Mouse (Mus musculus) layer of hippocampus, adult 8-10 months (tissue): ENCODE results near the gene Slc16a11. TPM values are rescaled to one million over a fixed set of nuclear protein-coding genes. Genes with fewer than 3 reads are reported as not detected.

Source experiments
- DNase-seq, 2 experiments: peaks; one replicate each; pipeline ENCODE4 v3.0.0; 2022; ENCODE audit warnings: low spot score in 2 of 2
- total RNA-seq, 4 experiments: library from RNA; stranded (reverse); gene quantifications; 2 replicates each; pipeline ENCODE4 v1.2.4; 2022

Gene Slc16a11
- total RNA-seq, 4 experiments from 2014 or later: 35.6 to 44.8 (median 42.1) TPM

DNA sequence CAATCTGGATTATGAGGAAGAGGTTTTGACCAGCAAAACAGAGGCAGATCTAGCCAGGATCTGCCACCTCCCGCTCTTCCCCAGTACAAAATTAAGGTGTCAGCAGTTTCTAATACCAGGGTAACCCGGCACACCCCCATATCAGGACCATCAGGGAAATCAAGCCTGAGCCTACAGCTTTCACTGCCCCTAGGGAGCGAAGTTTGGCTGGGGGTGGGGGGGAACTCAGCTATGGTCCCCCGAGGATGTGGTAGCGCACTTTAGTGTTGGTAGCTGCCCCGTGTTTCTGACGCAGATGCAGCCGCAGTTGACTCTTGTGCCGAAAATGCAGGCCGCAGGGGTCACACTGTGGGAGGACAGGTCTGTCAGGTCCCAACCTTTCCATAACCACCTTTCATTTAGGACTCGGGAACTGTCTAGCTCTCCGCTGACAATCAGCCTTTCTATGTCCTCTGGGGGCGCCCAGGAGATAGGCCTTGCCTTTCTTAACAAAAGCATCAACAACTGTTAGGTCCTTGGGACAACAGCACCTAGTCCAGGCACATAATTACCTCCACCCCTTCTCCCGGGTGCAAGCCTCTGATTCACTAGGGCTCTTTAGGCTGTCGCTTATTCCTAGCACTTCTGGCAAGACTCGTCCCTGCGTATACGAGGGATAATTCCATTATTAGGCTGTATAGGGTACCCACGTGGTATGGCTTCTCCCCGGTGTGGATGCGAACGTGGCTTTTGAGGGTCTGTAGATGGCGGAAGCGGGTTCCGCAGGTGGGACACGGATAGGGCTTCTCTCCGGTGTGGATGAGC lies 13.4 kb downstream of the Slc16a11 start:
- DNase-seq: no peak

DNA sequence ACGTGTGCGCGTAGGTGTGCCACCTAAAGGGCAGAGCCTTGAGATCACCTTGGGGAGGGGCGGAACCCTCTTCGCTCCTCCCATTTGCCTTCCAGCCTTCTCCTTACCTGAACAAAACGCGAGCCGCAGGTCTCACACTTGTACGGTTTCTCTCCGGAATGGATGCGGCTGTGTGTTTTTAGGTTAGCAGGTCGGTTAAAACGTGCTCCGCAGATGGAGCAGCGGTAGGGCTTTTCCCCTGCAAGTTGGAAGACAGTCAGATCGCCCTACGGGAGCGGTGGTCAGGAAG lies 14.0 kb downstream of the Slc16a11 start:
- DNase-seq: no peak

DNA sequence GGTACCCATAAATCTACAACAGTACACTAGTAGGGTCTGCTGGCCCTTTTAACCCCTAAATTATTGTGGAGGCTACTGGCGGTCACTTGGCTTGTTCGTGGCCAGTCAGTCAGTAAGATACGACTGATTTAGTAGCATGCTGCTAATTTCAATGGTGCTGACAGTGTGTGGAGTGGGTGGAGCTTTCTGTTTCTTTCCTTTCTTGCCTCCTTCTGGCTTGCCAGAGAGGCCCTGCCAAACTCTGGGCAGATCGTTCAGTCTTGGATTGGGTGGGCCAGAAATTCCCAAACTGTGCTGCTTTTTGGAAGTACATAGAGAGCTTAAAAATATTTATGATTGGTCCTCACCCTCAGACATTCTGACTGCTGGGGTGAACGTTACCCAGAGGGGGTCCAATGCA lies 14.6 kb downstream of the Slc16a11 start:
- peak in 1 of 2 experiments; percentile 24 for DNase-seq

DNA sequence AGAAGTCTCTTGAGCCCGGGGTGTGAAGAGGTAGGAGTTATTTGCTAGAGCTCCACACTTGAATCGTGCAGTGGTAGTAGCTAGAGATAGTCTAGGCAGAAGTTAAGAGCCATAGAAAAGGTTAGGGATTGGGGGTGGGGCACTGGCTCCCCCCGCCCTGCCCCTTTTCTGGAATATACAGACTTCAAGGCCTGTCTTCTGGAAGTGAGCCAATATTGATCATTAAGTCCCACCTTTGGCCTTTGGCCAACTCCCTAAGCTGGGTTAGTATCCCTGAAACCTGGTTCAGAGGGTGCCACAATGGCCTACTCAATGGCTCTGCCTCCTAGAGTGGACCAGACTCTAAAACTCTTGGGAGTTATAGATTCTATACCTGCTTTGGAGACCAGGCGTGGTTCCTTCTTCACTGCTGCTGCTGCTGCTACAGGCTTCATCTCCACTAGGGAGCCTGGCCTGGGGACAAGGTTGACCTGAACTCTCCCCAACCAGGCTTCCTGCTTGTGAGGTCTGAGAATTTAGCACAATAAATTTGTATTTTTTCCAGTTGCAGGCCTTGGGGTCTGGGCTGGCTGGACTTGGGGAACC lies 15.2 kb downstream of the Slc16a11 start:
- DNase-seq: no peak

DNA sequence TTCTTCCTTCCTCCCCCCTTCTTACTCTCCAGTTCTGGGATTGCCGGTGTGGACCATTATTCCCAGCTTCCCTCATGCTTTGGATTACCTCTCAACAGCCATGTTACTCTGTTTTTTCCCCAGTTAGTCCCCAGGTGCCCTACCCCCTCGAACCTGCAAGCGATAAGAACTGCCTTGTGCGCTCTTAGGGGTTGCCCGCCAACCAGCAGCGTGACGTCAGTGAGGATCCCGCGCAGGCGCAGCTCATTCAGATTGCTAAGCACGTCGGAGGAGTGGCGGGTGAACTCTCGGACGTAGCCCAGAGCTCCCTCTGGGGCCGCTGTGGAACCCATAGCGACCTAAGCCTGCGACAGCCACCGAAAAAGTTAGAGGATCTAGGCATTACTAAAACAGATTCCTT lies 16.3 kb downstream of the Slc16a11 start:
- peak in 1 of 2 experiments; percentile 60 for DNase-seq

DNA sequence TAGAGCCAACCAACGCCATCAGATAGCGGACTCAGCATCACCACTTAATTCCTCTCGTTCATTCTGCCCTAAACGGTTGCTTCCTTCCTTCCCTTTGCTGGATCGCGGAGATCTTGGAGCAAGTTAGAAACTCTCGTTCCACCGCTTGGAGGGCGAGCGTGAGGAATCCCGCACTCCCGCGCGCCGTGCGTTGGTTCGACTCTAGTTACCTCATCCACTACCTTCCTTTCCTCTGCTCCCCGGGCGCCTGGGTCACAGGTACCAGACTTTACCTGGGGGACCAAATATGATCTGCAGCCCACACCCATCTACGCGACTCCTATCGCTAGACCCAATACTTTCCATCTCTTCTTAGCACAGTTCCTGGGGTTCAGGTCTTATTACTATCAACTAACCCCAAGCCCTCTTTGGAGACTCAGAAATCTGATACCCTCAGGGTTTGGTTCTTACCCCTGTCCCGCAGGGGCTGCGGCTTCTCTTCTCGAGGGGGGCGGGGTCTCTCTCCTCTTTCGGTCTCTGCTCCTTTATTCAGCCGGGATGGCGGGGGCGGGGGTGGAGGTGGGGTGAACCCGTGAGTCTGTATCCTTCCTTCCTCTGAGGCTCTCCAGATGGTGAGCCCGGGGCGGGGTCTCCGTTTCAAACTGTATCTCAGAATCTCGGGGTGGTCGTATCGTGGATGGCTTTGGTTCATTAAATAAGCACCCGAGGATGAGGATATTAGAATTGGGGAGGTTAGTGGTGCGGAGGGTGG lies 16.9 kb downstream of the Slc16a11 start, which contains the start of gene Bcl6b:
TSS of gene Bcl6b (minus strand) at position 539 of the 751 bp plus-strand sequence.
- DNase-seq: no peak

DNA sequence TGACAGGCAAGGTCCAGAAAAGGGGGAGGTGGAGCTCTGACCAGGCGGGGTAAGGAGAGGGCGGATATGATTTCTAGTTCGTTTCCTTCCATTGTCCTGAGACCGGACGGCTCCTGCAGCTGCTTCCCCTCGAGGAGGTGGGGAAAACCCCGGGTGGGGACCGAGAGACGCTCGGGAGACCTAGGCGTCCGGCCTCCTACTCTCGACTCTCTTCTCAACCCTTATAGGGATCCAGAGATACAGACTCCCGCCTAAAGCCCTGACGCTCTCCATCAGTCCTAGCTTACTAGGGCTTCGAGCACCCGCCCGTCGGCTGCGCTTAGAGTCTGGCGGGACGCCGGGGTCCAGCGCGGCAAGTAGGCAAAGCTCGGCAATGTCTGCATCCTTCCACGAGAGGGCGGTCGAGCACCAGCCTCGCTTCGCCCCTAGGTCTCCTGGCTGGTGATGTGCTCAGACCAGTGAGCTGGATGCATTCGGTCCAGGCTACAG lies 17.7 kb downstream of the Slc16a11 start:
- DNase-seq: peak in 1 of 2 experiments; percentile 74

DNA sequence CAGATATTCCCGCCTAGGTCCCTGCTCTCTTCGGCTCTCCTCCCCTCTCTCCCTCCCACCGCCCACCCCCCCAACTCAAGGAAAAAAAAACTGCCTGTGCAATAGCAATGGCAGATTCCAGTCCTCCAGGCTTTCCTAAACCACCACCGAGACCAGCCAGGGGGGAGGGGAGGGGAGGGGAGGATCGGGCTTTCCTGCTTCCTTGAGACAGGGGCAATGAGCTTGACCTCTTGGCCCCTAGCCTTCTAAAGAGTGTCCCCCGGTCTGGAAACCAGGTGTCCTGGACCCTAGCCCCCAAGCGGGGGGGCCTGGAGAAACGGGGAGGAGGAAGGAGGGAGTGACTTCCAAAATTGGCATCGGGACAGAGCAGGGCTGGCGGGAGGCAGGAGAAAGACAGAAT lies 20.0 kb downstream of the Slc16a11 start:
- no peak for DNase-seq

DNA sequence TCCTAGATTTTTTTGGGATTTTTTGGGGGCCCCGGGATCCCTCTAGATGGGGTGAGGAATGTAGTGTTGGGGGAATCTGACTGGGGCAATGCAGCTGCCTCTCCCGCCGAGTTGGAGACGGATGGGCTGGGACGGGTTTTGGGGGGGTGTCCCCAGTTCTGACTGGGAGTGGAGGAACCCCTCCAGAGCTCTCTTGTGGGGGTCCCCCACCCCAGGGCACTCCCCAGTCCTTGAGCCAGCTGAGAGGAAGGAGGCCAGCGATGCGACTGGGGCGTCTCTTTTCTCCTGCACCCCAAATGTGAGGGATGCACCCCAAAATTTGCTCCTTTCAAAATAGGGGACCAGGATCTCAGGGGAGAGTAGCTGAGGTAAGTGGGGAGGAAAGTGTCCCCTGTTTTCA lies 20.5 kb downstream of the Slc16a11 start:
- DNase-seq: no peak

DNA sequence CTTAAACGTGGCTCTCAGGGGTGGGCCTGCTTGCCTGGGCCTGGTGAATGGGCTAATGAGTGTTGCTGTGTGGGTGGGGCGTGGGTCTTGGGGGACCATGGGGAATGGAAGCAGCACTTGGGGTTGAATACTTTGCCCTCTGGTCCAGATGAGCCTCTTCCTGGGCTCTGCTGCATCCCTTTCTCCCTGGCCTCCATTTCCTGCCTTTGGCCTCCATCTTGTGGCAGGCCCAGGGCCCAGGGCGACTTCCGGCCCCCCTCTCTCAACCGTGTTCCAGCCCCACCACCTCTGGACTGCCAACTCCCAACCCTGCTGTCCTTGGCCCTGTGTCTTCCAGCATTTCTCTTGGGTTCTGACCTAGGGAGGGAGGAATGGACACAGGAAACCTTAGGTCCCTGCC lies 21.5 kb downstream of the Slc16a11 start:
- no peak for DNase-seq

DNA sequence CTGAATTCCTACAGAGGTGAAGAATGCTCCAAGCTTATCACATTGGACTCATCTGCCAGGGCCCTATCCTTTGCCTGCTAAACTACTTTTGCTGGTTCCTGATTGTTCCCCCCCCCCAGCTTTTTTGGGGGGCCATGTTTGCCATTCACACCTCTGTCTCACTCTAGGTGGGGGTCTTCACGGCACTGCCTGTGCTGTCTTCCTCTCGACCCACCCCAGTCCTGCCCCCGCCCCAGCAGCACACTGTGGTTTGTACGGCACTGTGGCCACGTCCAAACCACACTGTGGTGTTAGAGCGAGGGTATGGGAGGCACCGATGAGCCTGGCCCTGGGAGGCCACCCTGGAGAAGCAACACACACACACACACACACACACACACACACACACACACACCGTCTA lies 21.9 kb downstream of the Slc16a11 start:
- DNase-seq: no peak

DNA sequence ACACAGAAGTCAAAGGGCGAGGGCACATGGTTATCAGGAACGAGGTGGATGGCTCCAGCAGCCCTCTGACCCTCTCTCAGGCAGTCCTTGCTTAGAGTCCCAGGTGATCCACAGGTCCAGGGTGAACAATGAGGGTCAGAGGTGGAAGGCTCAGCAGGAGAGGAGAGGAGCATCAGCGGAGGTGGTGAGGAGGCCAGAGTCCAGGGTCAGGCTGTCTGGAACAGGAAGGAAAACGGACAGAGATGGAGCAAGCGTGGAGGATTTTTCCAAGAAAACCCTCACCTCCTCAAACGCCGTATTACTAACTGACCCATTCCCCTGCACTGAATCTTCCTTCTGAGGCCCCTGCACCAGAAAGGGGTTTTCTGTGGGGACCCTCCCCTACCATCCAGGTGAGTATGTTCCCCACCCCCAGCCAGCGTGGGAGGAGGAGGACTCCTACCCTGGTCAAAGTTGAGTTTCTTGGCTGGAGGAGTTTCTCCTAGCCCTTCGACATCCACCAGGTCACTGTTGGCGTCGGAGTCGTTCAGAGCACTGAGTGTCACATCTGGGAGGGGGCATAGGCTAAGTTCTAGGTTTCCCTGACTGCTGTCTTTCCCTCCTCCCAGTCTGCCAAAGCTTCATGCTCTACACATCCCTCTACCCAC lies 22.8 kb downstream of the Slc16a11 start:
- DNase-seq: peak in 1 of 2 experiments; percentile 13

DNA sequence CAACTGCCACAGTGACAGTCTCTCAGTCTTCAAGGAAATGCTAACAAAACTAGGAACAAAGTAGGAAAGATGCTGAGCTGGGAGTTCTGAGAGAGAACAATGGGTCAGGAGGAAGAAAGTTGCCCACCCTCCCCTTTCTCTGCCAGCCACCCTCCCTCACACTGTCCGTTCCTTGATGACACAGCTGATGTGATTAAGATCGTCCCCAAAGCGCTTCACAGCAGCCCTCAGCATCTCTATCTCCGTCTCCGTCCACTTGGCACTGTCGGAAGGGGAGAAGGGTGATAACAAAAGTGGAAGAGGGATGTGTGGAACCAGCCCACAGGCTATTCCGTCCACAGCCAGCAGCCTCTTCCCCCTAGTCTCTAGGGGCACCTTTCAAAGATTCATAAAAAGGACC lies 24.2 kb downstream of the Slc16a11 start:
- peak in 1 of 2 experiments; percentile 8 for DNase-seq

DNA sequence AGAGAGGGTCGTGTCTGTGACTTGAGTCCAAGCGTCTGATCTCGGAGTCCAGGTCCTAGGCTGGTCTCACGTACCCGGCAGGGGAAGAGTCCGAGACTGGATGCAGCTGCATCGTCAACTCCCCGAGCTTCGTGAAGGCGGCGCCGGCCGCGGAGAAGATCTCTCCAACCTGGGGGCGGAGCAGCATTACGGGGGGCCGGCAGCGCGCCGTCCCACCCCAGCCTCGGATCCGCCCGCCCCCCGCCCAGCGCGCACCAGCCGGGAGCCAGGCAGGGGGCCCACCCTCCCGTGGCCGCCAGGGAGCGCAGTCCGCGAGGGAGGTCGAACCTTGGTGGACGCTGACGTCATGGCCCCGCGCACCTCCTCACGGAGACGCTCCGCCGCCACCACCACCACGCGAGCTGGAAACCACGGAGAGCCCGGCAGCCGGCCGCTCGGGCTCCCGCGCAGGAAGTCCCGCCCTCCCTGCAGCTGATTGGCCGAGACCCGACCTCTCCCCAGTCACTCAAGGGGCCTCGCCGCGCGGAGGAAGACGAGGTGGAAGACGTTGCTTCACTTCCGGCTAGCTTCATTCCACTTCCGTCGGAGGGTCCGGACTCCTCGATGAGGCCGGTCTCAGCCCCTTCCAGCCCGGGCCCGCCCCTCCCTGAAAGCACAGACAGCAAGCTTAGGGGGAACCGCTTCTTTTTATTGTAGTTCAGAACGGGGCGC lies 25.1 kb downstream of the Slc16a11 start, which contains the start of gene 0610010K14Rik:
TSS of gene 0610010K14Rik (minus strand) at position 458 of the 711 bp plus-strand sequence.
- DNase-seq: peak; percentile 96 to 97

DNA sequence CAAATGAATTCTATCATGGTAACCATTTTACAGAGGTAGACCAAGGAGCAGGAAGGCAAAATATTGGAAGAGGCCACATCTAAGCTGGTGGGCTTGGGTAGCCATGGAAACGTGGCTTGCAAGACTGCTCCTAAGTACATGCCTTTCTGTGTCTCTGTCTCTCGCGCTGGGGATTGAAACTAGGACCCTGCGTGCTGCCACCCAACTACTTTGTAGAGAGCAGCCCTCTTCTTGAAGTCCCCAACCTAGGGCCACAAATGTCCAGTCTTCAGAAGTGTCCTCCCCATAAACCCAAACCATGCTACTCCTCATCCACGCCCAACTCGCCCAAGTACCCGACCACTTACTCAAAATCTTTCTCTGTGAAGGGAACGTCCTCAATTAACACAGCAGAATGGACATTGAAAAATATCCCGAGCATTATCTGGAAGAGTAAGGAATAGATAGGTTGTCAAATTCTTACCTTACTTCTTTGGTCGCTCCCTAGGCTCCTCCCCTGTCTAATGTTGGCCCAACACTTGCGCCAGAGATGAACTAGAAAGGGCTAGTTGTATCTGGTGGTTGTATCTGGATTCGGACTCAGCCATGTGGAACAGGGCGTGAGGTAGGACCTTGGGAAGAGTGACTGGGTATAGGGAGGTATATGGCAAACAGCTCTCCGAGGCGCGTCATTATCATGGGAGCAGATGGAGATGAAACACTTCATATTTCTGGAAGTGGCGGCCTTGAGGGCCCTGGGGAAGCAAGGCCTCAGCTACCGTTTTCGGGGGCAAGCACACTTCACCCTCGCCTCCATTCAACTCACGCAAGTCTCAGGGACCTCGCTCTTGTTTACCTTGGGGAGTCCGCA lies 26.3 kb downstream of the Slc16a11 start:
- DNase-seq: peak in 1 of 2 experiments; percentile 15

DNA sequence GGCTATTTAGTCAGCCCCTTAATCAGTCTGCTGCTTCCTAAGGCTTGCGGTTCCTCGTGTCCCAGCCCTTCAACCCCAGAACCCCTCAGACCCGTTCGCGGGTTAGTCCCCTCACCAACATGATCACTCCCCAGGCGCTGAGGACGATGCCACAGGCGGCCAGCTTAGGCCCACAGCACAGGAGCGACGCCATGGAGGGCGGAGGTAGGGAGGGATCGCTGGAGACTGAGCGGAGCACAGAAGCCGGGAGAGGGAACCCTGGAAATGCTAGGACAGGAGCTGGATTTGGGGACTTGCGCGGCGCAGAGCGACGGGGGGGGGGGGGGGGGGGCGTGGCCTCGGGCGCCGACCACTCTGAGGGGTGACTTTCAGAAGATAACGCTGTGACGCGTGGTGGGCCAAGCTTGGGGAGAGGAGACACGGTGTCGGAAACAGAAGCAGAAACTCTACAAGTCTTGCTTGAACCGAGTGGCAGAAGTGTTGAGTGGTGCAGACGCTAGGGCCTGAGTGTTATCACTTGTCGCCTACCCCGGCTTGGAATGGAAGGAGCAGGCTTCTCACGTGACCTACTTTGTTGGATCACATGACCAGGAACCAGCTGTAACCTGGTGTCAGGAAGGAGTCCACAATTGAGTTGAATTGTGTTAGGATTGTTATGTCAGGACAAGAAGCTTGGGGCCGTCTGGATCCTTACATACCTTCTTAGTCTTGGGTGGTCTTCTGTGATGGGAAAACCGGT lies 27.2 kb downstream of the Slc16a11 start, which contains the start of the genes Gm21988 and Rnasek:
TSS of gene Gm21988 (minus strand) at position 290 of the 739 bp plus-strand sequence.
TSS of gene Rnasek (minus strand) at position 302 of the 739 bp plus-strand sequence.
- DNase-seq: peak; percentile 84 to 86

DNA sequence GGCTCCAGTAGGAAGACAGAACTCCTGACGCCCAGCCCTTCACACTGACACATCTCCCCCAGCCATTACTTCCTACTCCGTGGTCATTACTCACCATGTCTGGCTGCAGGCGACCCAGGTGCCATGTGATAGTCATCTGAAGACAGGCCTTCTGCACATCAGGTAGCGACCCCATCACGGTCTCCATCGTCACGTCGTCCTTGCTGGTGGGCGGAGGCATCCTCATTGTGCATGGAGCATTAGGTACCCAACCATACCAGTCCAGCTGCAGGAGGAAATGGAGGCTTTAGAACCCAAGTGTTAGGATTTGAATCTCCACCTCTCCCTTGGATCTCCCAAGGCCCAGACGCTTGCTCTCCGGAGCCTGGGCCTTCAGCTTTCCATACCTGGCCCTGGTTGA lies 30.0 kb downstream of the Slc16a11 start:
- no peak for DNase-seq

DNA sequence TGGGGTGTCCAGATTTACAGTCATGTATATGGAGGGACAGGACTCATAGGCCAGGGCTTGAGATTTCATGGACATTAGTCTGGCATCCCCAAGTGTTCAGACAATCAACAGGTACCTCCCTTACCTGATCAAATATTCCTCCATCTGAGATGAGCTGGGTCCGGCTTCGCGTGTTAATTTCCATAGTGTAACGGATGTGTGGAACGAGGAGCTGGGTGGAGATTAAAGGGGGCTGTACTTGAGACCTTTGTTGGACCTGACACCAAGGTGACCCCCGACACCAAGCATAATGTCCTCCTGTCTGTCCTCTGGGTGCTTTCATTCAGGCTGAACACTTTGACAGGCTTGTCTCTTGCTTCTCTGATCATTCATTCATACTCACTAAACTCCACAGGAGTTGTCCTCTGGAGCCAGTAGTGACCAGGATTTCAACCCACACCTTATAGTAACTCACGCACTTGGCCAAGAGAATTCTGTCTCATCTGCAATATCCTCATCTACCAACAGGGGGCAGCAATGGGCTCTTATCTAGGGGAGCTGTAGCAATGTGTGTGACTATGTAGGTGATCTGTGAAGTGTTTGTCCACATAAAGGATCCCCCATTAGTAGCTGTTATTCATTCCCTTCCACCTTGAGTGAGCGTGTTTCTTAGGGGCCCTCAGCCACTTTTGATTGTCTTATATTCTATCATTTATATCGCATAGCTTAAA lies 34.7 kb downstream of the Slc16a11 start:
- DNase-seq: peak in 1 of 2 experiments; percentile 55
